Mouse (Mus musculus) T-helper 17 cell (primary cell): ENCODE measurements around the gene Dst.

Experiments used
- in situ Hi-C, 2 experiments: fragments of 300-600 bp; cut with MboI, MseI; formaldehyde crosslinking; loops; 1 replicate in 1 of 2; 2 replicates in 1 of 2; pipeline ENCODE4 v1.15.1; 2025; ENCODE audit warnings: high pct_unique_total_duplicates in 2 of 2

The Dst gene

GRCm38 (mm10) chr1:34218323-34218722, 310.3 kb downstream of the Dst start:
- in situ Hi-C loops: no loop called here

- in situ Hi-C loops: no loop called here
Observed at GRCm38 (mm10) chr1:34218801-34219200, 310.8 kb downstream of the Dst start.

GRCm38 (mm10) chr1:34220094-34220601, 312.1 kb downstream of the Dst start:
- in situ Hi-C loops: loop anchor here in 1 of 2 experiments (5.0 kb wide), 2 partner anchors 267 to 377 kb away; no protein-coding TSS in a partner anchor

DNA sequence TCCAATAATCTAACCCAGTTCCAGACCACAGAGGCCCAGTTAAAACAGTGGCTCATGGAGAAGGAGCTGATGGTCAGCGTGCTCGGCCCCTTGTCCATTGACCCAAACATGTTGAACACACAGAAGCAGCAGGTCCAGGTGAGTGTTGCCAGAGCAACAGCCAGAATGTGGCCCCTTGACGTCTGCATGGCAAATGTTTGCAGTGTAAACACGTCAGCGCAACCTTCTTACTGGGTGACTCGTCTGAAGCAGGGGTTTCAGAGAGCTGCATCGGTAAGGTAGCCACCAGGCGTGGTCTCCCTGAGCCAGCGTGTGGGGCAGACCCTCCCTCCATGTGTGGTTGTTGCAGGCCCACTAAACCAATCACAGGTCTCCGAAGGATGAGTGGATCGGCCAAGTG, 315.8 kb downstream of the Dst start:
- in situ Hi-C loops: loop anchor here in 1 of 2 experiments (5.0 kb wide), 2 partner anchors 263 to 373 kb away; no protein-coding TSS in a partner anchor

- in situ Hi-C loops: no loop called here
Observed at GRCm38 (mm10) chr1:34227676-34228075, 319.7 kb downstream of the Dst start.

DNA sequence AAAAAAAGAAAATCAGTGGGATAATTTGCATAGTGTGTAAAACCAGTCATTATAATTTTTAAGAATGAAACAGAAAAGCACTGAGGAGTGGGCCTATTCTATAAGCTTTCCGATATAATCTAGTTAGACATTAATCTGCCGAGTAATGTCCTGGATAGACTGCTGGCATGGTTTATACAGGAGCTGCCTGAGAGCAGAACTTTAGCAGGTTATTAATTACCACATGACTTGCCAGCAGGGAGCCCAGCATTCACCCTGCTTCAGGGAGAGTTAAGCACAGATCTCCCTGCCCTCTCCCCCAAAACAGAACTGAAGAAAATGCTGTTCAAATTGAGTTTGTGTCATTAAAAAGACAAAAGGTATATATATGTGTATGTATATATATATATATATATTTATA, 323.0 kb downstream of the Dst start:
- in situ Hi-C loops: no loop called here

DNA sequence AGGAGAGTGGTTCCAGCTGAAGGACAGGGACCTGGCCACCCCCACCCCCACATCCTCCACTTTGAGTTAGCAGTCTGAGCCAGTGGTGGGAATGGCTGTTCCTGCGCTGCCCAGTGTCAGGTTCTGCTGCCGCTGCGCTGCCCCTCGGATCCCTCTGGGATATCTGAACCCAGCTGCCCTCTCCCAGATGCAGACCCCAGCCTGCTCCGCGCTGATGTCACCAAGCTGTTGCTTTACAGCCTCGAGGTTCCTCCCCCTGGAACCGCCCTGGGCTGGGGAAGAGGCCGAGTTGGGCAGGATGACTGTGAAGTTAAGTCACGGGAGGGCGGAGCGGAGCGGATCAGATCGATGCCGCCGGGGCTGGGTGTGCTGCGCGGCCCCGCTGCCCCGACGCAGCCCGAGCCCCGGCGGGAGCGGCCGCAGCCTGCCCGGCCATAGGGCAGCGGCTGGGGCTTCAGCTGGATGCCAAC, 328.3 kb downstream of the Dst start:
- in situ Hi-C loops: no loop called here

DNA sequence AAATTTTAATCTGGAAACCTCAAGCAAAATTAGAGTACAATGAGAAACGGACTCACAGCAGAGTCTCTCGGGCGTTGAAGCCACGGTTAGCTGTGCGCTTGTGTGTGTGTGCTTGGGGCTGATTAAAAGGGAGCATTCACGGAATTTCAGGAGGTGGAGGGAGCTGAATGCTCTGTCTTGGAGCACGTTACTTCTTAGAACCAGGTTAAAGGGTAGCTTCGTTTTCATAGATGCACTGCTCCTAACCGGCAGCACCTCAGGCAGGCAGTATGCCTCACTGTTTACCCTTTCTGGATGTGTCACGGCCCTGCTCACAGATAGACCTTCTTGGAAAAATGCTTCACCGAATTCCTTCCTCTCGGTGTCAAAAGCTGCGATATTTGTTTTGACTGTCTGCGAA, 329.2 kb downstream of the Dst start:
- in situ Hi-C loops: no loop called here

- in situ Hi-C loops: no loop called here
Observed at GRCm38 (mm10) chr1:34237689-34238091, 329.7 kb downstream of the Dst start.

DNA sequence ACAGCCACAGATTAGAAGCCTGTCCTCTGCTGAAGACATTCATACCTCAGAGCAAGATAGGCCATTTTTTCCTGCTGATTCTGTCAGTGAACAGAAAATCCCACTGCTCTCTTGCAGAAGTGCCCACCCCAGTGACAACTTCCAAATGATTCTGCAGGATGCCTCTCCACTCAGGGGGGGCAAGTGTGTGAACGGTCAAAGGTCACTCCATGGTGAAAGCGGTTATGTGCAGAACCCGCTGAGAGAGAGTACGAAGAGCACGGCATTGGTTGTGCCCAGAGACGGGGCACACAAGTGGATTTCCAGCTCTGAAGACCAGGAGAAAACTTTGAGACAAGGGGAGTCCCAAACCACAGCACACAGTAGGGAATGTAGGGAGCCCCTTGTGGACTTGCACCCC, 330.2 kb downstream of the Dst start:
- in situ Hi-C loops: no loop called here

DNA sequence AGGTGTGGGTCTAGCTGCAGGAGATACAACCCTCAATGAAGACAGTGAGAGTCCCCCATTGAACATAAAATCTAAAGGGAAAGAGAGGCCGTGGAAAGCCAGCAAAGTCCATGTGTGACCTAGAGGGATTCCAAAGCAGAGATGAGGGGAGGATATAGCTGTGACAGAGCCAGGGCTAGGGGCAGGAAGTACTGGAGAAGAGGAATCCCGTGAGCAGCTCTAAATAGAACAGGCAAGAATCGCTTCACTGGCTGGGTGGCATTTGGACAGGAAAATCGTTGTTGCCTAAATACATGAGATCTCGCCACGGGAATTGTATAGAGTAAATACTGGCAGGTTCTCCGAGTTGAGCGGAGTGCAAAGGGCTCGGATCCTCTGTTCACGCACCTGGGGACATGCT, 336.7 kb downstream of the Dst start:
- in situ Hi-C loops: no loop called here

GRCm38 (mm10) chr1:34245951-34246641, 338.1 kb downstream of the Dst start:
- in situ Hi-C loops: no loop called here

DNA sequence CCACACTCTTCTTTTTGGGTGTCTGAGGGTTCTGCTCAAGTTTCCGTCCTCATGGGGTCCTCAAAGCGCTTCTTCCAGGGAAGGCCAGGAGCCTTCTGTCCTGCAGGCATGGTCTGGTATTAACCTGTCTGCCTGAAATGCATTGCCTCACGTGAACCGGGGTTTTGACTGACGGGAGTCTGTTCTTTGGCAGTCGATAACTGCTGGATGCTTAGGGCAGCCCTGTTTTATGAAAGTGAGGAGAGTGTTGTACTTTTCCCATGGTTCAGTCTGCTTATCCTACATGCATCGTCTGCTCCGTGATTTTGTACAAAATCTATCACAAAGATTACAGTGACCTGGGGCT, 338.6 kb downstream of the Dst start:
- in situ Hi-C loops: no loop called here

DNA sequence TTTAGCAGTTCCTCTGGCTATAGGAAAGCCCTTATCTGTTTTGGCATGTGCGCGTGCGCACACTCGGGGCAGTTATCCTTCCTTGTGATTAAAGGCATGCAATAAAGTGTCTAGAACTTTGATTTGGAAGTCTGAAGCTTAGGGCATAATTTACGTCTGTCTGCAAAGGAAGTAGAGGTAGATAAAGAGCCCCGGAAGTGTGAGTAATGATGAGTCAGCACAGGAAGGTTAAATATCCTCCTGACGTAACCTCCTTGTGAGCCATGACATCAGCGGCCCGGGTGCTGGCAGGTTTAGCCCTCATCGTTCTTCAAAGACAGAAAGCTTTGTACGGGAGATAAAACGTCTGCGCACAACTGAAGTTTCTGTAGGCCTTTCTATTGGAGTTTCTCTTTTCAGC, 343.1 kb downstream of the Dst start:
- in situ Hi-C loops: no loop called here

- in situ Hi-C loops: no loop called here
Observed at GRCm38 (mm10) chr1:34252267-34252666, 344.2 kb downstream of the Dst start.

GRCm38 (mm10) chr1:34253876-34254275, 345.9 kb downstream of the Dst start:
- in situ Hi-C loops: no loop called here

GRCm38 (mm10) chr1:34259898-34260297, 351.9 kb downstream of the Dst start:
- in situ Hi-C loops: no loop called here

- in situ Hi-C loops: no loop called here
Observed at GRCm38 (mm10) chr1:34261011-34261410, 353.0 kb downstream of the Dst start.

DNA sequence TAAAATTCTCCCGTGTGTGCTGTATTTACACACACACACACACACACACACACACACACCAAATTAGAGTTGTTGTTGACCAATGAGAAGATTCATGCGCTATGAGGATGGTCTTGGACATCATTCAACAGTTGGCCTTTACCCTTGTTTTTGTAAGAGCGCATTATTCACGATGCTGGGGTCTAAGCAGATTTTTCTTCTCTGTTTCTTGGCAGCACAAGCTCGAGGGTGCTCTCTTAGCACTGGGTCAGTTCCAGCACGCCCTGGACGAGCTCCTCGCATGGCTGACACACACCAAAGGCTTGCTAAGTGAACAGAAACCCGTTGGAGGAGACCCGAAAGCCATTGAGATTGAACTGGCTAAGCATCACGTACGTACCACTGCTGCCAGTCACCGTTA, 360.5 kb downstream of the Dst start:
- in situ Hi-C loops: no loop called here

DNA sequence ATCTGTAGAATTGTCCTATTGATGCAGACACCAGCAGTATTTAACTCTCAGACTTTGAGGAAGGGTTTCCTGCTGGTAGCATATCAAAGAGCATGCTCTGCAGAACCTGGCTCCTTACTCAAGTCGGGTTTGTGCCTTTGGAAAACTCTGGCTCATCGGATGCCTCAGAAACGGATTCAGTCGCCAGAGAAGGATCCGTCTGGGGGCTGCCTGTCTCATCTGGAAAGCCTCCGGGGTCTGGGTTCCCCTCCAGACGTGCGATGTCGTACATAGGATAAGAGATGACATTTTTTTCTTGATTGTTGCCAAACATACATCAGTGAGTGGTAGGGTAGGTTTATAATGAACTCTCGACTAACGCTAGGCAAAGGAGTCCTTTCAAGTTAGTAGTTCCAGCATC, 361.6 kb downstream of the Dst start:
- in situ Hi-C loops: no loop called here

DNA sequence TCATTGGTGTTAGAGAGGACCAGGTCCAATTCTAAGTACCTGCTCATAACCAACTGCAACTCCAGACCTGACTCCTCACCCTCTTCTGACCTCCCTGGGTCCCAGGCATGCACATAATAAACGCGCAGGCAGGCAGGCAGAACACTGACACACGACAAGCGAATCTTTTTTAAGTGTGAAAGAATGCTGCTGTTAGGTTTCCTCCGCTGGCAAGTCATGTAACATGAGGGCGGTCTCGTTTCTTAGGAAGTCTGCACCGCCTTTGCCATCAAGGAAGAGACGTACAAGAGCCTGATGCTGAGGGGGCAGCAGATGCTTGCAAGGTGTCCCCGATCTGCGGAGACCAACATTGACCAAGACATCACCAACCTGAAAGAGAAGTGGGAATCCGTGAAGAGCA, 365.9 kb downstream of the Dst start:
- in situ Hi-C loops: loop anchor here in 1 of 2 experiments (10.0 kb wide), 1 partner anchor 601 kb away; no protein-coding TSS in a partner anchor

DNA sequence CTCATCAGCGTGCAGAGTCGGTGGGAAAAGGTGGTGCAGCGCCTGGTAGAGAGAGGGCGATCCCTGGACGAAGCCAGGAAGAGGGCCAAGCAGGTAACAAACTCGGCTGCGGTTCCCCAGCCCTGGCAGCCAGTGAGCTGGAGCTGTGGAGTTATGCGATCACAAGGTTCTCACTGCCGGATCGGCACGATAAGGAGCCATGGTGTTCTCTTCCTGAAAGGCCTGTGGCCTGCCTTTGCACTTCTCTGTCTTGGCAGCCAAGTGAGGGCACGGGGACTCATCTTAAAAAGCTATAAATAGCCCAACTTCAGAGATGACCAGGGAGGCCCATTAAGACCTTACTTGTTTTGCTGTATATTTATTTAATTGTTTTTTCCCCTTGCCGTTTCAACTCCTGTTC, 367.8 kb downstream of the Dst start:
- in situ Hi-C loops: loop anchor here in 1 of 2 experiments (10.0 kb wide), 1 partner anchor 599 kb away; no protein-coding TSS in a partner anchor

GRCm38 (mm10) chr1:34276756-34277155, 368.7 kb downstream of the Dst start:
- in situ Hi-C loops: loop anchor here in 1 of 2 experiments (10.0 kb wide), 1 partner anchor 598 kb away; no protein-coding TSS in a partner anchor
